Mouse (Mus musculus) heart, postnatal 0 days (tissue): ENCODE measurements around the gene Coro1c.

Source experiments
- CTCF ChIP-seq: IDR thresholded peaks from 2 replicates; pipeline ENCODE4 v1.5.1; 2016; ENCODE audit warnings: antibody characterized with exemption, control low read depth, low read depth
- EP300 ChIP-seq: IDR thresholded peaks from 2 replicates; pipeline ENCODE4 v1.6.1; 2016; ENCODE audit warnings: antibody characterized with exemption, low read depth

DNA sequence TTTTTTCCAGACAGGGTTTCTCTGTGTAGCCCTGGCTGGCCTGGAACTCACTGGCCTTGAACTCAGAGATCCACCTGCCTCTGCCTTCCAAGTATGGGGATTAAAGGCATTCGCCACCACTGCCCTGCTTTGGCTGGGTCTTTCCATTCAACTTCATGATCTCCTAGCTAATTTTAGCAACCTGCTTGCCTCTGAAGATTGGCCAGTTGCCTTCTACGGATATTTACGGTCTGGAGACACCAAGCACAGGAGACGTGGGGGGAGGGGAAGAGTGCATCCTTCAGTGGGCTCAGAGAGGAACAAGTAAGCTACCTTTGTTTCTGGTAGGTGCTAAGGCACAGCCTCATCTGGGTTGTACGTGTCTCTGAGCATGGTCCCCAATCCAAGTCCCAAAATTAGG, 46.7 kb upstream of the Coro1c start:
- TF ChIP-seq CTCF (no peak), EP300 (no peak)
